Comparison of ENCODE assay signal across 24 mouse cellular contexts in the genomic region with DNA sequence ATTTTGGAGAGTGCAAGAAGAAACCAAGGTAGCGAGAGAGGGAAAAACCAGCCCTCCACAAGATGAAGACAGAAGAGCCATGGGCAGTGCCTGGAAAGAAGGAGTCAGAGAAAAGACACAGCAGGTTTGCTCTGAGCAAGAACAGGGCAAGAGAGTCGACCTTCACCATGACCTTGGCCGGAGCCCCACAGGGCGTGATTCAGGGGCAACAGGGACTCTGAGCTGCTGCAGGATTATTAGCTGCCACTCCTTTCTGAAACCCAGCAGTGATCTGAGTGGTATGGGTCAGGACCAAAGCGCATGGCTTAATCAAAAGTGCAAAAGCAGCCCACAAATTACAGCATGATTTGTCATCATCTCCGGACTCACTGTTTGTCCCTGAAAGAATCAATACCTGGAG. TPM values are rescaled to one million over a fixed set of nuclear protein-coding genes. Genes with fewer than 3 reads are reported as not detected.
"Had no signal": no experiment of that assay in that cellular context is flagged by ENCODE, and none has a peak within 500 bp of the region (broad histone marks: within the 10 kb centered on the region; RNA-seq: fewer than 3 reads in every experiment).

No protein-coding gene starts in this region.

- H3K36me3 ChIP-seq: kidney, embryonic 15.5 days; limb, embryonic 12.5 days; limb, embryonic 15.5 days; midbrain, embryonic 12.5 days; midbrain, embryonic 15.5 days; neural tube, embryonic 12.5 days; neural tube, embryonic 15.5 days; stomach, embryonic 15.5 days had no signal

- H3K27ac ChIP-seq: kidney, embryonic 15.5 days; left cerebral cortex, adult 2 months; limb, embryonic 12.5 days; limb, embryonic 15.5 days; liver, embryonic 14.5 days; macrophage; midbrain, embryonic 12.5 days; midbrain, embryonic 15.5 days; neural tube, embryonic 12.5 days; neural tube, embryonic 15.5 days; stomach, embryonic 15.5 days had no signal

- H3K4me1 ChIP-seq: limb, embryonic 15.5 days; midbrain, embryonic 12.5 days; midbrain, embryonic 15.5 days; neural tube, embryonic 12.5 days; neural tube, embryonic 15.5 days; stomach, embryonic 15.5 days had no signal

- H3K27me3 ChIP-seq: kidney, embryonic 15.5 days; limb, embryonic 12.5 days; limb, embryonic 15.5 days; midbrain, embryonic 12.5 days; midbrain, embryonic 15.5 days; neural tube, embryonic 12.5 days; neural tube, embryonic 15.5 days; stomach, embryonic 15.5 days had no signal

- H3K4me3 ChIP-seq: kidney, embryonic 15.5 days; left cerebral cortex, adult 2 months; limb, embryonic 12.5 days; limb, embryonic 15.5 days; midbrain, embryonic 12.5 days; midbrain, embryonic 15.5 days; neural tube, embryonic 12.5 days; neural tube, embryonic 15.5 days; stomach, embryonic 15.5 days had no signal

- DNase-seq: kidney, postnatal 10 days; kidney, postnatal 36 days; layer of hippocampus, postnatal 36 days; left cerebral cortex, postnatal 4 days; liver, postnatal 0 days; lung, embryonic 14.5 days; right cerebral cortex, adult 18-20 months; right cerebral cortex, postnatal 14 days; right cerebral cortex, postnatal 4 days; spleen, adult 18-20 months; thymus, postnatal 25 days had no signal

RNA-seq across cellular contexts. Expression of gene Atp10b, which starts 36.6 kb away (rescaled TPM):
- total RNA-seq: megakaryocyte, adult 5-6 weeks had no signal
- polyA plus RNA-seq: liver, embryonic 11.5 days; liver, embryonic 14.5 days; liver, postnatal 0 days; macrophage had no signal
